Mouse (Mus musculus): ENCODE data around the gene Gm8297. TPM values are rescaled to one million over a fixed set of nuclear protein-coding genes. Genes with fewer than 3 reads are reported as not detected.
"Not testable (repeated sequence)": the region's sequence is repeated elsewhere in the genome, so short reads cannot be mapped to it uniquely, and the experiment has no call there.

Gm8297 gene
- total RNA-seq (2017): not detected in 2 replicates

DNA sequence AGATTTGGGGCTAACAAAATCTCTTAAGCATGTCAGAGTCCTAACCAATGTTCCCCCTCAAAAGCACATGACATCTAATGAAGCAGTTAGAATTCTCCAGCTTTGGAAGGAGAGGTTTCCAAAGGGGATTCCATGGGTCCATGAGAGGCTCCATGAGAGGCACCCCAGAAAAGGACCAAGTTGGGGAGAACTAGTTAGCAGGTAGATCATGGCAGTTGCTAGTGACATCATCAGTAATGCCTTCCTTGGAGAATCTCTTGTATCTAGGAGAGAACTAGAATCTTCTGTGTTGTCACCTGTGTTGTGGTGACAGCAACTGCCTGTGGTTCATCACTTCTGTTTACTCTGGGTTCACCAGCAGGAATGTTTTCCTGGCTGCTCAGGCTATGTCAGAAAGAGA is at the start of gene Gm8297:
Gm8297 (plus strand) TSS at position 301 of the 400 bp plus-strand sequence.
- not testable (repeated sequence) for ATAC-seq (replicated peaks in 1 of 2; ENCODE audit: insufficient read depth in 1 of 2, low FRiP score in 2 of 2, low TSS enrichment in 1 of 2, low read depth in 1 of 2, poor library complexity in 2 of 2, severe bottlenecking in 2 of 2)

DNA sequence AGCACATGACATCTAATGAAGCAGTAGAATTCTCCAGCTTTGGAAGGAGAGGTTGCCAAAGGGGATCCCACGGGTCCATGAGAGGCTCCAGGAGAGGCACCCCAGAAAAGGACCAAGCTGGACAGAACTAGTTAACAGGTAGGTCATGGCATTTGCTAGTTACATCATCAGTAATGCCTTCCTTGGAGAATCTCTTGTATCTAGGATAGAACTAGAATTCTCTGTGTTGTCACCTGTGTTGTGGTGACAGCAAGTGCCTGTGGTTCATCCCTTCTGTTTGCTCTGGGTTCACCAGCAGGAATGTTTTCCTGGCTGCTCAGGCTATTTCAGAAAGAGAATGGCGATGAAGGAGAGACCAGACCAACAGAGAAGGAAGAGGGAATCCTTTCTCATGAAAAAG is 31.9 kb downstream of the Gm8297 start, which contains the start of gene Gm3298:
Gm3298 (plus strand) TSS at position 301 of the 400 bp plus-strand sequence.
- ATAC-seq (replicated peaks in 1 of 2; ENCODE audit: insufficient read depth in 1 of 2, low FRiP score in 2 of 2, low TSS enrichment in 1 of 2, low read depth in 1 of 2, poor library complexity in 2 of 2, severe bottlenecking in 2 of 2): not testable (repeated sequence)

Other genes starting within 250 kb of the Gm8297 start
- gene Gm9602, start 207.6 kb upstream of the Gm8297 start, total RNA-seq (2017): not detected in 2 replicates
- not detected in 2 replicates for gene Gm3269, start 145.8 kb upstream of the Gm8297 start, total RNA-seq (2017)
- not detected in 2 replicates for gene Gm3264, start 128.4 kb upstream of the Gm8297 start, total RNA-seq (2017)
- not detected in 2 replicates for gene Gm3278, start 91.5 kb upstream of the Gm8297 start, total RNA-seq (2017)
- gene Gm3298, start 32.0 kb downstream of the Gm8297 start, total RNA-seq (2017): not detected in 2 replicates
- gene 4930555G01Rik, start 66.7 kb downstream of the Gm8297 start, total RNA-seq (2017): not detected in 2 replicates
- not detected in 2 replicates for gene Gm8281, start 87.1 kb downstream of the Gm8297 start, total RNA-seq (2017)
- gene Gm8279, start 147.6 kb downstream of the Gm8297 start, total RNA-seq (2017): not detected in 2 replicates
- 0.69 TPM in 1 of 2 replicates, not detected in the other for gene Gm3317, start 180.6 kb downstream of the Gm8297 start, total RNA-seq (2017)
- gene Gm8271, start 201.9 kb downstream of the Gm8297 start, total RNA-seq (2017): not detected in 2 replicates